Mouse (Mus musculus): Measurements from ENCODE around the gene Nt5dc3. TPM values are rescaled to one million over a fixed set of nuclear protein-coding genes. Genes with fewer than 3 reads are reported as not detected.

Nt5dc3 gene
- polyA plus RNA-seq, 1 experiment from 2014 or later, result 15.2 TPM

DNA sequence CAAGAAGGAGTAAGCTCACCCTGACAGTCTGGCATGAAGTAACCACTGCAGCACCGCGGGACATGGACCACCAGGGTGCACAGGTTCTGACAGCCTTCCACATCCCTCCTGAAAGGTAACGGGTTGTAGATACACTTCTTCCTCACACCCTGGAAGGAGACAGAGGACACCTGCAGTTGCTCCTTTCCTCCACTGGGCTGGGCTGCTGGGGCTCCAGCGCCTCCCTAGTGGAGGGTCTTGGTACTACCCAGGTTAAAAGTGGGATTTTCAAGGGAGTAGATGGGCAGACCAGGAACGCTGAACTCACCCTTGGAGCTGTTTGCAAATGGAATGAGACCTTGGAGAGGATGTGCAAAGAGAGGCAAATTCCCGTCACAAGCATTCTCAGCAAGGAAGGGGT is 84.6 kb downstream of the Nt5dc3 start:
- H3K9ac ChIP-seq (ENCODE audit: low read depth, low read length), result no peak overlapping the region
- H3K27me3 ChIP-seq (ENCODE audit: control insufficient read depth, insufficient read depth, low read depth, low read length), result no peaks in the 10 kb centered on the region
- H3K9me3 ChIP-seq (replicated peaks; ENCODE audit: control insufficient read depth, low read length, poor library complexity, severe bottlenecking), result no peaks in the 10 kb centered on the region
- H3K36me3 ChIP-seq (ENCODE audit: control insufficient read depth, insufficient read depth, low read length), result no peaks in the 10 kb centered on the region
- 86% methylated on average over 6 of the region's 6 CpGs for WGBS
- H3K4me3 ChIP-seq (ENCODE audit: low read depth, low read length), result no peak overlapping the region
- no peak for ATAC-seq
- no peaks in the 10 kb centered on the region for H3K4me1 ChIP-seq (ENCODE audit: control insufficient read depth, insufficient read depth, low read length)
- no peak overlapping the region for H3K27ac ChIP-seq (ENCODE audit: low read length)
- H3K4me2 ChIP-seq (ENCODE audit: low read length), result no peak overlapping the region

DNA sequence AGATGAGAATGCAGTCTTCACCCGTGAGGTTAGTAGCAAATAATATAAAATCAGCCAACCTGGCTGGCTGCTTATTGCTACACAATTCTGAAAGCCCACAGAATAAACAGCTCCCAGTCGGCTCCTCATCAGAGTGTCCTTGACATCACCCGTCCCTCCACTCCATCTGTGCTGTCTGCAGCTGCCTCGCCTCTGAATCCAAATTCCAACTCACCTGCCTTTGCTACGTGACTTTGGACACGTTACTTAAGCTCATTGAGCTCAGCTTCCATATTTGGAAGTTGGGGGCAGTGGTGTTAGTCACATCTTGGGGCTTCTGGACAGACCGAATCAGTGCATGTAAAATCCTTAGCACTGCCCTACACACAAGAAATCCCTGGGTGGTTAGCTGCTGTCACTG is 93.3 kb downstream of the Nt5dc3 start:
- no peaks in the 10 kb centered on the region for H3K27me3 ChIP-seq (ENCODE audit: control insufficient read depth, insufficient read depth, low read depth, low read length)
- H3K9ac ChIP-seq (ENCODE audit: low read depth, low read length), result no peak overlapping the region
- H3K9me3 ChIP-seq (replicated peaks; ENCODE audit: control insufficient read depth, low read length, poor library complexity, severe bottlenecking), result no peaks in the 10 kb centered on the region
- no peaks in the 10 kb centered on the region for H3K4me1 ChIP-seq (ENCODE audit: control insufficient read depth, insufficient read depth, low read length)
- no peak for ATAC-seq
- no peak overlapping the region for H3K4me2 ChIP-seq (ENCODE audit: low read length)
- H3K36me3 ChIP-seq (ENCODE audit: control insufficient read depth, insufficient read depth, low read length), result no peaks in the 10 kb centered on the region
- no peak overlapping the region for H3K4me3 ChIP-seq (ENCODE audit: low read depth, low read length)
- WGBS, result 86% methylated on average over 7 of the region's 7 CpGs
- no peak overlapping the region for H3K27ac ChIP-seq (ENCODE audit: low read length)

DNA sequence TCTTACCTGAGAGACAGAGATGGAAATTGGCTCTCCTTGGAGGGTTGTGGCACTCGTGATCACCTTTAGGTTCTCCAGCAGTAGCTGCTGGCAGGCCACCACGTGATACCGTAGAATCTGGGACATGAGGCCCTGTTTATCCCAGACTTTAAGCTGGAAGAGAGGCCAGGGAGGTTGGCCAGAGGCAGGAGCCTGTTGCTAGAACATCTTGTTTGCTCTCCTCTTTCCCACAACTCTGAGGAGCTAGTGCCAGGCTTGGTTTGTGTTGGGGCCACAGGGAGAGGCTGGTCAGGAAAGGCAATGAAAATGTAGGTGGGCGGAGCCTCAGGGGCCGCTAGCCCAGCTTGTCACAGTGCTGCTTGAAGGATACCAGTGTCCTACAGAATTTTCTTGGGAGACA is 93.8 kb downstream of the Nt5dc3 start:
- Histone ChIP-seq H3K4me2 (ENCODE audit: low read length) (no peak overlapping the region), H3K27ac (ENCODE audit: low read length) (no peak overlapping the region), H3K4me1 (ENCODE audit: control insufficient read depth, insufficient read depth, low read length) (no peaks in the 10 kb centered on the region), H3K9ac (ENCODE audit: low read depth, low read length) (no peak overlapping the region), H3K36me3 (ENCODE audit: control insufficient read depth, insufficient read depth, low read length) (no peaks in the 10 kb centered on the region), H3K27me3 (ENCODE audit: control insufficient read depth, insufficient read depth, low read depth, low read length) (no peaks in the 10 kb centered on the region), H3K4me3 (ENCODE audit: low read depth, low read length) (no peak overlapping the region), H3K9me3 (replicated peaks; ENCODE audit: control insufficient read depth, low read length, poor library complexity, severe bottlenecking) (no peaks in the 10 kb centered on the region)
- WGBS, result 81% methylated on average over 5 of the region's 5 CpGs
- no peak for ATAC-seq

DNA sequence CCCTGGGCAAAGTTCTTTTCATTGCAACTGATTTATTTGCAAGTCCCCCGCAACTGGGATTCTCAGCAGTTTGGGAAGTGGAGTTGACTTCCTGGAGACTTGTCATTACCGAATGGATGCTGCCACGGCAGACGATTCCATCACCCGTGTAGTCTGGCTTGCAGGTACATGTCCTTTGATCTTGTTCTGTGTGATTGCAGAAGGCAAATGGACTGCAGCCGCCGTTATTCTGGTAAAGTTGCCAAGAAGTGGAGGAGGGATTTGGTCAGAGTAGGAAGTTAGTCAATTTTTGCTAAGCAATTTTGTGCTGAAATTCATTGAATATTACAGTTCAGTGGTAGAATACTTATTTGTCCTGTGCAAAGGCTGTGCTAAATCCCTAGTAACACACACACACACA is 99.9 kb downstream of the Nt5dc3 start:
- no peak overlapping the region for H3K4me2 ChIP-seq (ENCODE audit: low read length)
- no peak overlapping the region for H3K4me3 ChIP-seq (ENCODE audit: low read depth, low read length)
- no peaks in the 10 kb centered on the region for H3K36me3 ChIP-seq (ENCODE audit: control insufficient read depth, insufficient read depth, low read length)
- no peak overlapping the region for H3K9ac ChIP-seq (ENCODE audit: low read depth, low read length)
- no peak for ATAC-seq
- no peaks in the 10 kb centered on the region for H3K27me3 ChIP-seq (ENCODE audit: control insufficient read depth, insufficient read depth, low read depth, low read length)
- no peaks in the 10 kb centered on the region for H3K4me1 ChIP-seq (ENCODE audit: control insufficient read depth, insufficient read depth, low read length)
- no peak overlapping the region for H3K27ac ChIP-seq (ENCODE audit: low read length)
- no peaks in the 10 kb centered on the region for H3K9me3 ChIP-seq (replicated peaks; ENCODE audit: control insufficient read depth, low read length, poor library complexity, severe bottlenecking)
- 83% methylated on average over 7 of the region's 7 CpGs for WGBS

DNA sequence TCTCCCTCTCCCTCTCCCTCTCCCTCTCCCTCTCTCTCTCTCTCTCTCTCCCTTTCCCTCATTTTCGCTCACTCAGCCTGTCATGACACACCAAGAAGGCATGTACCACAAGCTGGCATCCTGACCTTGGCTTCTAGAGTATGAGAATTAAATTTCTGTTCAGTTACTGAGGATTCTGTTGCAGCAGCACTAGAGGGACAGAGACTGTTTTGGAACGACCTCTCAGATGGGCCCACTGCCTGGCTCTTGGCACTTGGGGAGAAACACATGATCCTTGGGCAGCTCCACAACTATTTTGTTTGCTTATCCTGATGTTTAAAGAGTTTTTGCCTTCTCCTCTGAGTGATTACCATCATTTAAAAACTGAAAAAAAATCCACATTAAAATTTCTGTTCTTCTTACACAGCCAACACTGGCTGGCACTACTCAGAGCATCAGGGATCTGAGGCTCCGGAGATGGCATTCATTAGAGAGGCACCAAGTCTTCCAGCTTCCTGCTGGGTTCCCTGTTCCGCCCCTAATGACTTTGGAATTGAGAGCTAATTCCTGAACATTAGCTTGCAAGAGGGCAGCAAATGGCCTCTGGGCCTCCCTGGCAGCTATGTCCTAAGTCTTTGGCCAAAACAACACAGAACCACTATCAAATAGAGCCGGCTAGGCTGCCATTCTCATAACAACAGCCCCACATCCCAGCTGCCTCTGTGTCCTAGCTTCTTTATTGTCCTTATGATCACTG is 101.4 kb downstream of the Nt5dc3 start:
- ATAC-seq, result no peak
- 56% methylated on average over 5 of the region's 5 CpGs for WGBS

DNA sequence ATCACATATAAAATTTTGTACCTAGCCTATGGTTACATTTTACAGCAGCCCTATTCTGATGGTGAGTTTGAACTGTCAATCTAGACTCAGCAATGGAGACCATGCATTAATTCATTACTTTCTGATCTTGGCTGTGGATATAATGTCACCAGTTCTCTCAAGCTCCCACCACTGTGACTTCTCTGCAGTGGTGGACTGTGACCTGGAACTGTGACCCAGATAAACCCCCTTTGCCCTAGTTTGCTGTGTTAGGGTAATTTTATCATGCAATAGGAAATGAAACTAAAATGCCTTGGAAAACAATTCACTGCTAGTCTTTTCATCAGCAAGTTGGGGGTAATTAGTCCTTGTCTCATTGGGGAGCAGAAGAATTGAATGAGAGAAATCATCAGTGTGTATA is 102.6 kb downstream of the Nt5dc3 start:
- no peak overlapping the region for H3K4me2 ChIP-seq (ENCODE audit: low read length)
- H3K9me3 ChIP-seq (replicated peaks; ENCODE audit: control insufficient read depth, low read length, poor library complexity, severe bottlenecking), result no peaks in the 10 kb centered on the region
- no peaks in the 10 kb centered on the region for H3K4me1 ChIP-seq (ENCODE audit: control insufficient read depth, insufficient read depth, low read length)
- no peak for ATAC-seq
- no peak overlapping the region for H3K27ac ChIP-seq (ENCODE audit: low read length)
- H3K36me3 ChIP-seq (ENCODE audit: control insufficient read depth, insufficient read depth, low read length), result no peaks in the 10 kb centered on the region
- H3K4me3 ChIP-seq (ENCODE audit: low read depth, low read length), result no peak overlapping the region
- H3K9ac ChIP-seq (ENCODE audit: low read depth, low read length), result no peak overlapping the region
- no peaks in the 10 kb centered on the region for H3K27me3 ChIP-seq (ENCODE audit: control insufficient read depth, insufficient read depth, low read depth, low read length)

More for the DNA sequence above, 101.4 kb downstream of the Nt5dc3 start:
- Histone ChIP-seq H3K4me2 (ENCODE audit: low read length) (no peak overlapping the region), H3K4me3 (ENCODE audit: low read depth, low read length) (no peak overlapping the region), H3K36me3 (ENCODE audit: control insufficient read depth, insufficient read depth, low read length) (no peaks in the 10 kb centered on the region), H3K9ac (ENCODE audit: low read depth, low read length) (no peak overlapping the region), H3K4me1 (ENCODE audit: control insufficient read depth, insufficient read depth, low read length) (no peaks in the 10 kb centered on the region), H3K27me3 (ENCODE audit: control insufficient read depth, insufficient read depth, low read depth, low read length) (no peaks in the 10 kb centered on the region), H3K27ac (ENCODE audit: low read length) (no peak overlapping the region), H3K9me3 (replicated peaks; ENCODE audit: control insufficient read depth, low read length, poor library complexity, severe bottlenecking) (no peaks in the 10 kb centered on the region)

DNA sequence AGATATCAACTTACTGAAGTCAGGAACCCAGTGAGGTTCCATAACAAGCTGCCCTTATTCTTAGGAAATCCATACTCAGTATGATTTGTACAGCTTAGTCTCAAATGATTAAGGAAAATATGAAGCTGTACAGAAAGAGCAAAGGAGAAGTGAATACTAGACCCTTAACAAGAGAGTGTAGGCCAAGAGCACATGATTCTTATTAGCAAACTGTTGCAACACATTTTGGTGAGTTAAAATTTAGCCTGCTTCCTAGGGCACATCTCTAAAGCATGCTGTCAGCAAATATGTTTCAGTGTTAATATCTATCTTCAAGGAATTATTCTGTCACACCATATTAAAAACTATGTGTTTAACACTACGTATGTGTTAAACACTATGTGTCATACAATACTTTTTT is 107.6 kb downstream of the Nt5dc3 start:
- Histone ChIP-seq H3K4me3 (ENCODE audit: low read depth, low read length) (no peak overlapping the region), H3K9ac (ENCODE audit: low read depth, low read length) (no peak overlapping the region), H3K4me2 (ENCODE audit: low read length) (no peak overlapping the region), H3K36me3 (ENCODE audit: control insufficient read depth, insufficient read depth, low read length) (no peaks in the 10 kb centered on the region), H3K27me3 (ENCODE audit: control insufficient read depth, insufficient read depth, low read depth, low read length) (no peaks in the 10 kb centered on the region), H3K27ac (ENCODE audit: low read length) (no peak overlapping the region), H3K4me1 (ENCODE audit: control insufficient read depth, insufficient read depth, low read length) (no peaks in the 10 kb centered on the region), H3K9me3 (replicated peaks; ENCODE audit: control insufficient read depth, low read length, poor library complexity, severe bottlenecking) (no peaks in the 10 kb centered on the region)
- WGBS, result 92% methylated on average over 1 of the region's 1 CpGs
- no peak for ATAC-seq

Other genes with a start within 250 kb of the Nt5dc3 start
- gene Hsp90b1, start 73.5 kb upstream of the Nt5dc3 start, polyA plus RNA-seq (2015; fragmentation: Nextera tagmentation; extraction: Ambion mirVana), result 286 and 330 TPM in 2 replicates
- gene Ttc41, start 73.2 kb upstream of the Nt5dc3 start, polyA plus RNA-seq (2015; fragmentation: Nextera tagmentation; extraction: Ambion mirVana), result 2.5 and 2.8 TPM in 2 replicates
- gene Gm49358, start 15.0 kb upstream of the Nt5dc3 start, polyA plus RNA-seq (2015; fragmentation: Nextera tagmentation; extraction: Ambion mirVana), result not detected in 2 replicates
- 0.03 and 0.10 TPM in 2 replicates for gene Stab2, start 229.0 kb downstream of the Nt5dc3 start, polyA plus RNA-seq (2015; fragmentation: Nextera tagmentation; extraction: Ambion mirVana)